Mouse (Mus musculus) thymus, postnatal 36 days (tissue): ENCODE data around the gene Itga8.

Experiments used
- DNase-seq, 2 experiments: peaks; one replicate each; pipeline ENCODE4 v3.0.0; 2022; ENCODE audit warnings: mixed read lengths in 2 of 2

Itga8 gene

DNA sequence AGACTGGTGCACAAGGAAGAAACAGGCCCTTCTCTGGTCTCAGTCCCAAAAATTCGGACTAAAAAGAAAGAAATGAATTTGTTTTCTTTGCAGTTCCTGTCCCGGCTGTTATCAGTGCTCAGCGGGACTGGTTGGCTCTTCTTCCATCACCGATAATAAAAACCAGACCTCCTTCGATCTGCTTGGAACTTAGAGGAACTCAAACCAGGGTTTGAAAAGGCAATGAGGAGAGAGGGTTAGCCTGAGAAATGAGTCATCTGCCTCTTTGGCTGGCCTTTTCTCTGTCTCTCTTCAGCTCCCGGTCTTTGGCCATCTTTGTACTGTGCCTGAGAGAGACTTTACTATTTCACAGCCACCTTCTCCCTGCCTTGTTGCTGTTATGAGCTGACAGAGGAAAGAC lies 112.7 kb downstream of the Itga8 start:
- DNase-seq: no peak

- DNase-seq: no peak
Measured at GRCm38 (mm10) chr2:12187646-12188045, 114.1 kb downstream of the Itga8 start.

DNA sequence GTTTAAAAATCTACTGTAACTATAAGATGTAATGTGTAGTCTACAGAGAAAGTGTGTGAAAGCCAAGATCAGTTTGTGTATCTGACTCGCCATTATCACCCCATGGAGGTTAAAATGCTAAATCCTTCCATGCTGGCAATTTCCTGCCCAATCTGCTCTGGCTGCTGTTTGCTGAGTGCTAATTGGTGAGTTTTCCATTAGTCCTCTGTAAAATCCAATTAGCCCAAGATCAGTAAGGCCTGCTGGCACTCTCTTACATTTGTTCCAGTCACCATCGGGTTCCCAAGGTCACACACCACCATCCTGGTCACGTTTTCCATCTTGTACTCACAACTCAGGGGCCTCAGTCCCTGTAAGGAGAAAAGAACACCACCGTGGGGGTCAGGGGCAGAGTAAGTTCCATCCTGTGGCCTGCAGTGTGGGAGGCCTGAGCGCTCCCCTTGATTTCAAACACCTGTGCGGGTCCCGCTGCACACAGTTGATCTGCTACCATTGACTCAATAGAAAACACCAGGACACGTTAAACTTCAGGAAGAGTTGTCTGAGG lies 119.2 kb downstream of the Itga8 start:
- no peak for DNase-seq

- no peak for DNase-seq
Measured at GRCm38 (mm10) chr2:12180635-12181034, 121.1 kb downstream of the Itga8 start.

DNA sequence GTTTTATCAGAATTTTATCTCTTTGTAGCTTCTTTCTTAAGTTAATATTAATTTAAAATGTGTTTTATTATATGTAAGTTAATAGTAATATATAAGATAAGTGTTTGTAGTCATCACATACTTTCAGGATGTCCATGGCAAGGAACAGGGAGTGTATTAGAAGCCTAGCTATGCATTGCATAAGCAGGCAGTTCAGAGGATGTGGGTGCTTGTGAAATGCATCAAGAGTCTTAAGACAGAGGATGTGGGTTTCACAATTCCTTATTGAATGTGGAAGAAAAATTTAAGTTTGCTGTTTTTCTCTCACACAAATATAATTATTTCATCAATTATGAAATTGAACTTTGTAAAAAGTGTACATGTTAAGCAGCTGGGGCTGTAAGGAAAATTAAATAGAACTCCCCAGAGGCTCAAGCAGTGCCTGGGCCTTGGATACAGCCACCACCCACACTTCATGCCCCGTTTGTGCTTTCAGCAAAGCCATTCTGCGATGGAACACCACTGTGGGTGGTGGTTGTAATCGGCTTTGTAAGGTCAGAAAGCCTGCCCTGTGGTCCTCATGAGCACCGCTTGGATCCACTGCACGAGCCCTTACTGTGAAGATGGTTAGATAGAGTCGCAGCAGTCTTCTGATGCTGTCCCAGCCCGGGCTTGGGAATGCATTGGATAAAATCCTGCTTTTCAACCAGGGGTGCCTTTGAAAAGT lies 126.8 kb downstream of the Itga8 start:
- no peak for DNase-seq

DNA sequence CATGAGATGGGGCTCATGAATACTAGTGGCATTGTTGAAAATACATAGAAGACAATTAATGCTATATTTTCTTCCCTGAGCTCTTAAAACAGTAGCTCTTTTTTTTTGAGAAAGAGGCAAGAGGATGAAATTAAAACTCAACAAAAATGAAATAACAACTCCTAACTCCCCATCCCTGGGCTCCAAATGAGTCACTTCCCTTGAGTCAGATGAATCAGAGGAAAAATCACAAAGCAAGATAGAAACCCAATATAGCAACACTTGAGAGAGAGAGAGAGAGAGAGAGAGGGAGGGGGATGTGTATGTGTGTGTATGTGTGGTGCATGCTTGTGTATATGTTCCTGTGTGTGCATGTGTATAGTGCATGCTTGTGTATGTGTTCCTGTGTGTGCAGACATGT lies 131.5 kb downstream of the Itga8 start:
- DNase-seq: no peak

GRCm38 (mm10) chr2:12160486-12160885 lies 141.2 kb downstream of the Itga8 start:
- no peak for DNase-seq

- DNase-seq: no peak
Measured at GRCm38 (mm10) chr2:12157001-12157400, 144.7 kb downstream of the Itga8 start.

GRCm38 (mm10) chr2:12156401-12156800 lies 145.3 kb downstream of the Itga8 start:
- DNase-seq: no peak

DNA sequence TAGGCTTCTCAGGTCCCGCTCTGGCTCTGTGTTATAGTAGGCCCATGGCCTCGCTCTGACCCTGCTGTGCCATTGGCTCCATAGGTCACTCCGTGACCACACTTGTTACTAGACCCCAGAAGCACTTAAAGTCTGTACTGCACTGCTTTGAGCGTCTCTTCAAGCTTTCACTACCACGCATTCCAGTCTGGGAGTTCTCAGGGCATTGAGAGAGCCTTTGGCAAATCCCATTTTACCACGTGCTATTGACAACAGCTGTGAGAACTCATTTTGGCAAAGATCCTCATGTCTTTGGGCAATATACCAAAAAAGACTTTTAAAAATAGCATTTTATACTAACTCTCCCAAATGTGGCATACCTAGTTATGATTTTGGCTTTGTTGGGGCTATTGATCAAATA lies 147.0 kb downstream of the Itga8 start:
- DNase-seq: no peak

- no peak for DNase-seq
Measured at GRCm38 (mm10) chr2:12153551-12153950, 148.2 kb downstream of the Itga8 start.

- DNase-seq: no peak
Measured at GRCm38 (mm10) chr2:12147902-12148301, 153.8 kb downstream of the Itga8 start.

DNA sequence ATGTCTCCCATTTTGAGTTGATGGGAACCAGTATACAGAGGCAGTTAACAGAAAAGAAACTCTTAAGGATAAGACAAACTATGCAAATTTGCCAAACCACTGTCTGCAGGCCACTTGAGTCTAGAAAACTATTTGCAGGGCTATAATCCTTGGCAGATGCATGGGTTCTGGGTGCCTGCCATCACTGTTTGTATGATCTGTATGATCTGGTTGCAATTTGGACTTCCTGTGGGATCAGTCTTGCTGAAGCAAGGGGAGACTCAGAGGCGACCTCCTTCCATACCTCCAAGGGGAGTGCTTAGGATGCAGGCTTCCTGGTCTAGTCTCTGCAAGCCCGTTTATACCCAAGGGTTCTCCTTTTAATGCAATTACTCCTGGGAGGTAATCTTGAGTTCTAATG lies 155.1 kb downstream of the Itga8 start:
- DNase-seq: no peak

GRCm38 (mm10) chr2:12138765-12139368 lies 162.9 kb downstream of the Itga8 start:
- no peak for DNase-seq

- no peak for DNase-seq
Measured at GRCm38 (mm10) chr2:12126580-12126979, 175.1 kb downstream of the Itga8 start.

GRCm38 (mm10) chr2:12115479-12115878 lies 186.2 kb downstream of the Itga8 start:
- no peak for DNase-seq

DNA sequence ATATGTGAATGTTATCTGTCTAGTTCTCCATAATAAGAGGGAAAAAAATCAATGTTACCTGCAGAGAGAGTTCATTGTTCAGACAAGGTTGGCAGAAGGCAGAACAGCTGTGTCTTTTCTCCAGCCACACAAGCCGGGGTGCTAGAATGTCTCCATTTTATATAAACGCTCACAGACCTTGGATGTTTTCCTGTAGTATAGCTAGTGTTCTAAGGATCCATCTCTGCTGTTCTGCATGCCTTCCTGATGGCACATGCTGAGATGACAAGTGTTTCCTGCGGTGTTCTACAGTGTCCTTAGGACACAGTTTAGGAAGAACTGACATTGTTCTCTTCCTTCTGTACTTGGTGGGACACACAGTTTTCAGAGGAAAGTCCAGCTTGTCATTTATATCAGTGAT lies 192.4 kb downstream of the Itga8 start:
- no peak for DNase-seq

DNA sequence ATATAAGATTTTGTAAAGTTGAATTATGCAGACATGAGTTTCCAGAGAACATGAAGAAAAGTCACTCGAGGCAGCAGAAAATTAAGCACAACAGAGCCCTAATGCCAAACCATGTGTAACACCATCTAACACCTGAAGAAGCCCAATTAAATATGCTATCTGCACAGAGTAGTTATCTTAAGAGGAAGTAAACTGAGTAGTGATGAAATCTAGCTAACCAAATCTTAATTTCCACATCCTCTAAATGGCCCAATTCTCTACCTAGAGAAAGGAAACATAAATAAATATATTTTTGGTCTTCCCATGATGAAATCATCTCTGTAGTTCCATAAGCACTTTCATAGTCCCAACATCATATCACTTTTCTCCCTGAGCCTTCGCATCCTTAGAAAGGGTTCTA lies 193.4 kb downstream of the Itga8 start:
- no peak for DNase-seq

DNA sequence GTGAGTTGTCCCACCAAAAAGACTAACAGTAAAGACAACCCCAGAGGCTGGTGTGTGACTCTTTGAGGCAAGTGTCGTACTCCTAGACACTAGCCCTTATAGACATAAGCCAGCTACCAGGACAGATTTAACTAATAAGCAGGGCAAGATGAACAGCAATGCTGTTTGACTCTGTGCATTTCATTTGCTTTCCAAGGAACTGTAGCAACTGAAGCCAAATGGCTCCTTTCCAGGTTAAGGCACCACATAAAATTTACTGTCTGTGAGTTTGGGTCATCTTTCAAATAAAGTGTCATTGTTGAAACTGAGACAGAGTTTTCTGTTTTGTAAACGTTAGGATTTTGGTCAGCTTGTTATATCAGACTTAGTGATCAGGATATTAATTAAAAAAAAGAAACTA lies 194.5 kb downstream of the Itga8 start:
- DNase-seq: no peak

GRCm38 (mm10) chr2:12103183-12103582 lies 198.5 kb downstream of the Itga8 start:
- no peak for DNase-seq

DNA sequence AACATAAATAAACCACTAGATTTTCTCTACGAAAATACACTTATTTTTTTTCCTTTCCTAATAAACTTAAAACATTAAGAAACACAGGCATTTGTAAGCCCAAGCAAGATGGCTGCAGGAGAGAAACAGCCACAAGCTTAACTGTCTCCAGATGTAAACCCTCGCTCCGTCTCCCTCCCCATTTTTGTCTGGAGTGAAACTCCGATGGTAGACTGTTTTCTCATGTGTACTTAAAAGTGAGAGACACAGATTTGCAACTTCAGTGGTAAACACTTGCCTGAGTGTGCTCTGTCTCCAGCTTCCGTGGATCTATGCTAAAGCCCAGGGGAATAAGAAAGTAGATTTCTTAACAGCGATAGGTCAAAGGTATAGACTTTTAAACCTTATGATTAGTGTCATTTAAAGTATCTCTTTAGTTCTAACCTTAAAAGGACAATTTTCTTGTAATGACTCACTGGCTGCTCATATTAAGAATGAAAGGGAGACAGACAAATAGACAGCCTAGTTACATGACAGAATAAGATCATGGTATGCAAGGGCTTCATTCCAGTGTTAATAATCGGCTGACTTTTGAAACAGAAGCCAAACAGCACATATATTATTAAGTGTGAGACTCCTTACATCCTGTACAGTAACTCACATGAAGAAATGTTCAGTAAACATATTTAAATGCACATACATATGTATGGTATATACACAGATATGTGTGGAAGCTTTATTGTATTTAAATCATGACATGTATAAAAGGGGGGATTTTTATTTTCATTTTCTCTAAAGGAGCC lies 209.3 kb downstream of the Itga8 start:
- DNase-seq: no peak

DNA sequence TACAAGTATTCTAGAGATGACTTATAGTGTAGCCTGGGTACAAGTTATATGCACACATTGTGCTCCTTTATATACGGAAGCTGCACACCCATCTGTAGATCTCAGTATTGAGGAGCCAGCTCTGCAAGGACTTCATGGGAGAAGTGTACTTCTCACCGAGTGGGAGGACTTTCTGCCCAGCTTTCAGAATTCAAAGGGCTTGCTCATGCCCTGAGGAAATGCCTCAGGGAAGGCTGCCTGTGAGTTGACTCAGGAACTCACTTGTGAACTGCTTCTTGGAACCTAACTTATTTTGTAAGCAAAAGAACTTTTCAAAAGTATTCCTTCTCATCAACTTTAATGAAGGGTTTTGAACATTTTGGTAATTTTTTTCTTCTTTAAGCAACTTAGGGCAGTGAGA lies 210.7 kb downstream of the Itga8 start:
- DNase-seq: no peak

- DNase-seq: no peak
Measured at GRCm38 (mm10) chr2:12085492-12085891, 216.2 kb downstream of the Itga8 start.

- no peak for DNase-seq
Measured at GRCm38 (mm10) chr2:12084341-12084740, 217.4 kb downstream of the Itga8 start.
